Comparison of ENCODE assay signal across 8 mouse cellular contexts in genomic region chr13:67500084-67500719, GRCm38 (mm10). TPM values are rescaled to one million over a fixed set of nuclear protein-coding genes. Genes with fewer than 3 reads are reported as not detected.
DNase-seq lines count a peak whose midpoint lies in the region; ATAC-seq and TF ChIP-seq lines count a peak whose summit lies in the region.

Zfp58 (minus strand) TSS chr13:67500555.

- H3K27ac ChIP-seq in ES-E14 (ENCODE audit: insufficient read depth, low read depth, low read length, poor library complexity, severe bottlenecking) = no peak within 1 kb of the TSS; the same call in 1 of the 2 replicates
- no peak within 1 kb of the TSS for H3K27ac ChIP-seq in forebrain, embryonic 15.5 days (replicated peaks)

- intact Hi-C loops in heart, postnatal 25 days (cut with DNase I) = loop anchor here (1.0 kb wide), 1 partner anchor 24 kb away; no protein-coding TSS in a partner anchor

- H3K4me1 ChIP-seq in ES-E14 (ENCODE audit: control insufficient read depth in 2 of 2, insufficient read depth in 2 of 2, low read length in 2 of 2, poor library complexity in 1 of 2) = peaks cover 0 to 2% of the 10 kb centered on the region in 2 experiments; a peak in 1 of 4 replicates
- H3K4me1 ChIP-seq in forebrain, embryonic 15.5 days = peaks cover 9% of the 10 kb centered on the region
- H3K4me1 ChIP-seq in lung, adult 2 months (ENCODE audit: control insufficient read depth, insufficient read depth, low read length) = peaks cover 4% of the 10 kb centered on the region

- H3K4me3 ChIP-seq in ES-E14 (ENCODE audit: insufficient read depth in 1 of 2, low read depth in 1 of 2, low read length in 2 of 2, poor library complexity in 1 of 2, severe bottlenecking in 1 of 2) = peak within 1 kb of the TSS; percentile 88 to 98
- H3K4me3 ChIP-seq in forebrain, embryonic 15.5 days = peak within 1 kb of the TSS; percentile 61
- H3K4me3 ChIP-seq in lung, adult 2 months (replicated peaks; ENCODE audit: extremely low read depth, low read depth, low read length) = peak within 1 kb of the TSS; percentile 100

- H3K27me3 ChIP-seq in forebrain, embryonic 15.5 days = no peaks in the 10 kb centered on the region

- no peak; the same call in 1 of the 2 replicates for TF ChIP-seq POLR2A in lung, adult 2 months (IDR thresholded peaks at IDR 0.05; ENCODE audit: borderline replicate concordance, extremely low read depth, low read depth, low read length)

- no peaks in the 10 kb centered on the region for H3K36me3 ChIP-seq in ES-E14 (ENCODE audit: control insufficient read depth, insufficient read depth, low read length, poor library complexity, severe bottlenecking)
- peaks cover 8% of the 10 kb centered on the region for H3K36me3 ChIP-seq in forebrain, embryonic 15.5 days

- TF ChIP-seq CTCF in lung, adult 2 months (IDR thresholded peaks at IDR 0.05; ENCODE audit: insufficient read depth, low read length) = no peak

- WGBS in forebrain, embryonic 15.5 days = under 1% methylated on average over 22 of the region's 22 CpGs
- under 1% methylated on average over 22 of the region's 22 CpGs for WGBS in lung, adult 2 months

- H3K9ac ChIP-seq in ES-E14 (ENCODE audit: insufficient read depth, low read depth, low read length, poor library complexity, severe bottlenecking) = peak within 1 kb of the TSS; percentile 81
- H3K9ac ChIP-seq in forebrain, embryonic 15.5 days (replicated peaks) = peak within 1 kb of the TSS; percentile 59

- peak within 1 kb of the TSS; percentile 73 for H3K4me2 ChIP-seq in forebrain, embryonic 15.5 days (replicated peaks)

- no peaks in the 10 kb centered on the region for H3K9me3 ChIP-seq in ES-E14 (ENCODE audit: control insufficient read depth, insufficient read depth, low read depth, low read length)
- H3K9me3 ChIP-seq in forebrain, embryonic 15.5 days = no peaks in the 10 kb centered on the region

- in situ Hi-C loops in ES-E14 (cut with MboI; ENCODE audit: low sequenced_read_pairs in 2 of 2, unreplicated experiment in 2 of 2) = no loop called here

- peak; percentile 99 for ATAC-seq in forebrain, embryonic 15.5 days (replicated peaks)
- peak; percentile 87 for ATAC-seq in neutrophil, adult 5-6 weeks (ENCODE audit: extremely low read depth, insufficient number of reproducible peaks, low FRiP score, poor library complexity, severe bottlenecking)

- peak; percentile 82 for DNase-seq in ES-E14 (ENCODE audit: low read depth, low spot score)
- DNase-seq in cerebellum, adult 11-12 months = peak; percentile 82
- DNase-seq in heart, postnatal 25 days (ENCODE audit: low spot score) = peak; percentile 75
- DNase-seq in layer of hippocampus, adult 18-20 months (ENCODE audit: low spot score in 2 of 2) = peak; percentile 89 to 94
- DNase-seq in lung, adult 2 months = peak; percentile 82
- peak; percentile 66 to 84 for DNase-seq in thymus, adult 18-20 months

TF ChIP-seq in ES-E14, 5 proteins besides CTCF, POLR2A, EP300 and RAD21:
- TF ChIP-seq HCFC1 (IDR thresholded peaks at IDR 0.05; ENCODE audit: borderline replicate concordance, insufficient read depth, low read length) (peak; percentile 92), ZC3H11A (IDR thresholded peaks at IDR 0.05; ENCODE audit: borderline replicate concordance, low read depth, low read length) (no peak), ZNF384 (IDR thresholded peaks at IDR 0.05; ENCODE audit: low read depth, low read length) (no peak; the same call in 1 of the 2 replicates), CHD2 (IDR thresholded peaks at IDR 0.05; ENCODE audit: low read depth, low read length) (no peak)
TF ChIP-seq in ES-E14: peak in this region for 1.

RNA-seq across cellular contexts. Expression of gene Zfp58, which starts in this region (rescaled TPM):
- total RNA-seq in ES-E14 (2012; rRNA removed) = 4.2 and 5.4 TPM in 2 replicates
- polyA plus RNA-seq in forebrain, embryonic 15.5 days (2015; fragmentation: Nextera tagmentation; extraction: Ambion mirVana) = 12.3 and 12.6 TPM in 2 replicates
- 1 to 10 TPM; 3.8 to 4.6 TPM for total RNA-seq in heart, postnatal 25 days (2021)
- 1 to 10 TPM; 8.6 to 9.9 TPM for total RNA-seq in layer of hippocampus, adult 18-20 months (2021)
- 0.79 and 0.91 TPM in 2 replicates for polyA plus RNA-seq in lung, adult 2 months (2012; rRNA removed)
- total RNA-seq in neutrophil, adult 5-6 weeks (2017) = 14.0 and 15.1 TPM in 2 replicates

Comparison
In these comparisons a context has a peak if more than half of its experiments do, and no peak if none do; other contexts are left out.
1. Peak in DNase-seq and H3K4me3 ChIP-seq in lung, adult 2 months; RNA of the gene not detected or under 1 TPM.